Mouse (Mus musculus) thymus, postnatal 4 days (tissue): ENCODE measurements around the gene Emx2.

Source experiments
- DNase-seq: peaks from one replicate; pipeline ENCODE4 v3.0.0; 2021

Gene Emx2

GRCm38 (mm10) chr19:59457951-59458742 is at the start of gene Emx2:
Gene Emx2 (plus strand): TSS chr19:59458372.
- peak; percentile 44 for DNase-seq

- no peak for DNase-seq
Observed at GRCm38 (mm10) chr19:59414128-59414527, 44.0 kb upstream of the Emx2 start.

GRCm38 (mm10) chr19:59418024-59418423 is 40.1 kb upstream of the Emx2 start:
- DNase-seq, result peak; percentile 95

DNA sequence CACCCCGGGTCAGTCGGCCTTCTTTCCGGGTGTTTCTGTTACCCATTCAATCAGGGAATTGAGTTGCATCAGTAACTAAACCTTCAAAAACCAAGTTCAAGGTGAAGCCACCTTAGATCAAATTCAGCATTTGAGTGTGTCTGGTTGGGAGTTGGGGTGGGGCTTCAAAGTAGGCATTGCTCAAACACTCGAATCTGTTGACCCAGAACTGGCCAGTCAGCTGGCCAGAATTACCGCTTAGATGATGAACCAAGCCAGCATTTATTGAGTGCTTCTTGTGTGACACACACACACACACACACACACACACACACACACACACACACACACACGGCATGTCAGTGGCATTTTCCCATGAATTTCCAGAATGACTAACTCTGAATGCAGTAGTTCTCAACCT is 39.5 kb upstream of the Emx2 start:
- DNase-seq, result no peak

DNA sequence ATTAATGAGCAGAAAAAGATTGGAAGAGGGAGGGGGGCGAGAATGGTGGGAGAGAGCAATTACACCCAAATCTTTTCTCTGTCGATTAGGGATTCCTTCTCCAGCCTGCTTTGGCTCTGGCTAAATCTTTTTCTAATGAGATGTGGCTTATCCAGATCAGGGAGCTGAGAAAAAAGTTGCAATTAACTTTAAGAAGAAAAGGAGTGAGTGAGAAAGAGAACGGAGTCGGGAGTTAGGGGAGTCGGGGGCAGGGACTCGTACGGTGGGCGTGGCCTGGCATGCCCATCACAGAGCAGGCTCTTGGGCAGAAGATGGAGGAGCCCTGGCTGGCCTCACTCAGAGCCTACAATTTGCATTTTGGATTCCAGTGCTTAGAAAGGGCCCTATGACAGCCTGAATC is 35.8 kb upstream of the Emx2 start:
- no peak for DNase-seq

DNA sequence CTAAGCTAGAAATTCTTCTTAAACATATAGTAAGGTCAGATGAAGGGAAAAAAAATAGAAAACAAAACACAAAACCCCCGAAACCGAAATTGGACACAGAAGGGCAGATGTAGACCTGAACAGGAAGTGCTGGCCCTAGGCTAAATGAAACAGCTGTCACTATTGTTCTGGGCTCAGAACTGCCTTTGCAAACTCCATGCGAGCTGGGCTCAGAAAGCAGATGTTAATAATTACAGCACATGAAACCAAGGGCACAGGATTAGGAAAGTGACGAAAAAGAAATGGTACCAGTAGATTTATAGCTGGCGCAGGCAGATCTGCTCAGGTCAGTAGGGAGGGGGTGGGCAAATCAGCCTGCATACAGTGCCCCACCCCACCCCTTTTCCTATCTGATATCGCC is 34.5 kb upstream of the Emx2 start:
- DNase-seq, result no peak

DNA sequence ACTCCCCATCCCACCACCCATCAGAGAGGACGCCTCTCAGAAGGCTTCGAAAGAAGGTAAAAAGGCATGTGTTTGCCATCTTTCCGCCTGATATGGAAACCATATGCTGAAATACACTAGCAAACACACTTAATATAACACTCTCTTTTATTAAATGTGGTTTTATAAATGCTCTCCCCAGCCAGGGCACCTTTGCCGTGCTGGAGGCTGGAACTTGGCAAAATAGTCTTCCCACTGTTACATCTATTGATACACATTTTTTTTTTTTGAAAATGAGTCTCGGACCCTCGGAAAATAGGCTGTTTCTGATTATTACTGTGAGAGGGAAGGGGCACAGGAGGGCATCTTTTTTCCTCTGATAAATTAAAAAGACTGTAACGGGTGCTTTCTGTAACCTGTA is 33.2 kb upstream of the Emx2 start:
- no peak for DNase-seq

GRCm38 (mm10) chr19:59432286-59432685 is 25.9 kb upstream of the Emx2 start:
- no peak for DNase-seq

GRCm38 (mm10) chr19:59450561-59451135 is 7.5 kb upstream of the Emx2 start:
- no peak for DNase-seq

DNA sequence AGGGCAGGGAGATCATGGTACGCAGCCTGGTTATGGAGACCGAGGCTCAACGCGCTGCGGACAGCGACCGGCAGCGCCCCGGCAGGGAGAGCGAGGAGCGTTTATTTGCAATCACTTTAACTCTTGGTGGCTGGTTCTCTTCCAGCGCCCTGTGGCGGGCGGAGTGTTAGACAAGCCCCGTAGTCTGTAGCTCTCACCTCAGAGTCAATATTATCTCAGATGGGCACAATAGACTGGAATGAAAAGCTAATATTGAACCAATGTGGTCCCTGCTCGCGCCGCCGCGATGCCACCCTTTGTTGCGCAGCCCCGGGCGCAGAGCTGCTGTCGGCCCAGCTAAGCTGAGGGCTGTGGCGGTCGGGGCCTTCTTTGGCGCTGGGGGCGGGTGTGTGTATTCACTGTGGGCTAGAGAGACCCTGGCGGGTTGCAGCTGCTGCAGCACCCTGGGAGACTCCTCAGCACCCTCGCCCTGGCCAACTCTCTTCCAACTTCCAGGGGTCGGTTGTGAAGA is 6.7 kb upstream of the Emx2 start:
- no peak for DNase-seq

- no peak for DNase-seq
Observed at GRCm38 (mm10) chr19:59452321-59452720, 5.9 kb upstream of the Emx2 start.

GRCm38 (mm10) chr19:59453591-59453990 is 4.6 kb upstream of the Emx2 start:
- DNase-seq, result peak; percentile 37

DNA sequence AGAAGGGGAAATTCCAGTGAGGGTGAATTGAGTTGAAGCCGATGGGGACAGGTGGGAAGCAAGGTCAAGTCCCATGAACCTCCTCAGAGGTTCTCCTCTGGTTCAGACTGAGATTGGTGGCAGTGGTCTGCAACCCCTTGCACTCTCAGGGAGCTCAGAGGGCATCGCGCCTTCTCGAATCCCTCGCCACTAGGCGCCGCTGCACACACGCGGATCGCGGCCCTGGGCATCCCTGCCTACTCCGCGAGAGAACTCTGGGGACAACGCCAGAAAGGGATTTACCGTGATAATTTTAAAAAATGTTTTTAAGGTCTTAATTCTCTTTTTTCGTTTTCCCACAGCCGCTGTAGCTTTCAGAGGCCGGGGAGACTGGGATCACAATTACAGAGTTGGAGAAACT is 4.0 kb upstream of the Emx2 start:
- DNase-seq, result peak; percentile 92

DNA sequence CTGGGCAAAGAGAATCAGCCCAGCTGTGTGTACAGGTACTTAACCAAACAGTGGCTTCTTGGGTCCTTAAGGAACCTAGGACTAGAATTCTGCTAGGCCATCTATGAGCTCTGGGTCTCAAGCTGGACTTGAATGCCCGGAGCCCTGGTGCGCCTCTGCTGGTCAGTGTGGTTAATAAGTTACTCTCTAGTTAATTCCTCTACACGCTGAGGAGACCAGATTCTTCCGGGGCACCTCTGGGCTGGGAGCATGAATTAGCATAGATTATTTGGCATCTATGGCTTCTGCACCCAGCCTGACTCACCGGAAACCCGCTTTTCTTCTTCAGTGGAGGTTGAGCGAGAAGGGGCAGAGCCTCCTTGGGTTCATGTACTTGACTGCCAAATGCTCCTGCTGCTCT is 2.5 kb upstream of the Emx2 start:
- DNase-seq, result no peak

DNA sequence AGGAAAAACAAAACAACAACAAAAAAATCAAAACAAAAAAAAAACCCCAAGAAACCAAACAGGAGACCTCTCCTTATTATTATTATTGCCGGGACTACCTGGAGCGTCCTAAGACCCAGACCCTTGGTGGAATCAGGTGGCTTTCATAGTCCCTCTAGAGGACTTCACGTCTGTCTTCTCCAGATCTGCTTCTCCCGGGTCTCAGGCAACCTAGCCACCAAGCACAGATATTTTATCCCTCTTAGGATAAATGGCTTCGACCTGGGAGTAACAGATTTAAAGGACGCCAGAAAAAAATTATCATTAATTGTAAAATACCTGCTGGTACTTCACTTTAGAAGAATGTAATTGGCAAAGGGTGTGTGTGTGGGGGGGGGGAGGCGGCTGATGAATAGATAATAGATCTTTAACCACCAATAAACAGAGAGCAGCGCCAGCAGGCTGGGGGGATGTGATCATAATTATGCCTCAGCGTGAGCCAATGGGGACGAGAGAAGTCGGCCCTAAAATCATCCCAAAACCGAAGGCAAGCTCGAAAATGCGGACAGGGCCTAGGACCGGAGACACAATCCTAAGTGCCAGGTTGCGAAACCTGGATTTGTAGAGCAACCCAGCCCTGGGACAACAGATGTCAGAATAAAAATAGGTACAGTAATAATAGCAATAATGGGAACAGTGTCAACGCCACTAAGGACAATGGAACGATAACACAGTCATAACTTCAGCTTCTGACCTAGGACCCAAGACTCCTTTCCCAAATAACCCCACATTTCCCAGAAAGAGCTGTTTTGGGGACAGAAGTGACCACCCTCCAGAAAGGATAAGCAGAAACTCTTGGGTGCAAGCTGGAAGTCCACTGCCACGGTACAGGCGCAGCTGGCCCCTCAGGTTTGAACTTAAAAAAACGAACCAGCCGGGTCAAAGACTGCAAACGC is 894 bp upstream of the Emx2 start:
- DNase-seq, result no peak

GRCm38 (mm10) chr19:59458743-59459135 is 567 bp downstream of the Emx2 start:
- no peak for DNase-seq

GRCm38 (mm10) chr19:59459158-59459781 is 1.1 kb downstream of the Emx2 start:
- peak; percentile 73 for DNase-seq

DNA sequence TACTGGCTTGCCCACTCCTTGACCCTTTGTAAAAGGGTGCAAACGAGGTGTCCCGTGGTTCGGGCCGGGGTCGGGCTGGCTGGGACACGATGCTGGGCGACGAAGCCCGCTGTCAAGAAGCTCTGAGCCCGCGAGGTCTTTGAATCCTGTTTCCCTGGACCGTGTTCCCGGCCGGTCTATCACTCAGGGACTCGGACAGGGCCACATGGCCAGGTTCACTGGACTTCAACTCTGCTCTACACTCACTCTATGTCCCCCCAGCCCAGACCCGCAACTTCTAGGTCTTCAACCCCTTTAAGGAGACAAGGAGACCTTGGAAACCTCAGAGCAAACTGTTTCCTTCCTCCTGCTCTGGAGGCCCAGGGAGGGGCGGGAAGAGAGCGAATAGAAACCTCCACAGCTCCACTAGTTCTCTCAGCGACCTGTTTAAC is 1.7 kb downstream of the Emx2 start:
- DNase-seq, result peak; percentile 23

DNA sequence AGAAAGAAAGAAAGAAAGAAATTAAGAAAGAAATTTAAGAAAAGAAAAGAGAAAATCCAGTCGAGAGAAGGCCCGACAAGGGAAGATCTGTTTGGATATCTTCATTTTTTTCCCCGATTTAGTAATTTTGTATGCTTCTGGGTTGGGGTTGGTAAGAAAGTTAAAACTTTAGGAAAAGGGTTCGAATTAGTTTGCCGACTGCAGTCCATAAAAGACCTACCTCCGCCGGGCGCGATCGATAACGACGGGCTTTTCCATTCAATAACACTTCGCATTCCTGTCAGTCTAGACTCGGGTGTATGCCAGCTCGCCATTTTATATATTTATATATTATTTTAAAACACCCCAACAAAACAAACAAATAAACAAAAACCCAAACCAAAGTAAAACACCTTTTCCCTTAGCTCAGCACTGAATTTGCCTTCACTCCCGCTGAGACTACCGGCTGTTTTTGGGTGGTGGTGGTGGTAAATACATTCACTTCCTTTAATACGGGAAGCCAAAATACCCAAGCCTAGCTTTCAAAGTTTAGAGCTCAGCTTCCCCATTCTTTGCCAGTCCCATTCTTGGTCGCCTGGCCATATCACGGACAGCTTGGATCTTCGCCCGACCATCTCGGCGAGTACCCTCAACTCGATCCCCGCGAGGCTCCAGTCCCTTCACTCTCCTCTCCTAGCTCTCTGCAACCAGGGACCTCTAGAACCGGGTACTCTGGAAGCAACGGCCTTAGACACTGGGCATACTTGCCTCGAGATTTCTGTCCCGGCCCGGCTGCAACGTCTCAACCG is 2.4 kb downstream of the Emx2 start:
- peak; percentile 16 for DNase-seq

GRCm38 (mm10) chr19:59461481-59462421 is 3.6 kb downstream of the Emx2 start:
- peak; percentile 18 for DNase-seq
